Mouse (Mus musculus): ENCODE results near the gene Eif4enif1. TPM values are rescaled to one million over a fixed set of nuclear protein-coding genes. Genes with fewer than 3 reads are reported as not detected.
A peak's percentile ranks its signal among the peaks of the same experiment; 100 is the strongest.

Gene Eif4enif1
- polyA plus RNA-seq, 1 experiment from 2014 or later: 17.7 TPM

- peak overlapping the region; percentile 37 for H3K4me3 ChIP-seq (ENCODE audit: low read depth, low read length)
- no peaks in the 10 kb centered on the region for H3K36me3 ChIP-seq (ENCODE audit: insufficient read depth, low read length)
- no peak overlapping the region for H3K27ac ChIP-seq (ENCODE audit: low read length)
- H3K9me3 ChIP-seq (ENCODE audit: low read length): no peaks in the 10 kb centered on the region
- H3K9ac ChIP-seq (replicated peaks; ENCODE audit: low read depth): no peak overlapping the region
- DNase-seq (ENCODE audit: low spot score) (peak; percentile 58), ATAC-seq (no peak)
- TF ChIP-seq CTCF (IDR thresholded peaks at IDR 0.05) (no peak), EP300 (IDR thresholded peaks at IDR 0.05) (no peak)
- no peaks in the 10 kb centered on the region for H3K4me1 ChIP-seq (ENCODE audit: insufficient read depth, low read depth, low read length)
- 5% methylated on average over 16 of the region's 16 CpGs for WGBS
- peak overlapping the region; percentile 11 for H3K4me2 ChIP-seq (replicated peaks; ENCODE audit: low read depth, low read length)
- H3K27me3 ChIP-seq (replicated peaks; ENCODE audit: insufficient read depth, low read length): no peaks in the 10 kb centered on the region
Measured at GRCm38 (mm10) chr11:3201326-3202230, 614 bp upstream of the Eif4enif1 start.

DNA sequence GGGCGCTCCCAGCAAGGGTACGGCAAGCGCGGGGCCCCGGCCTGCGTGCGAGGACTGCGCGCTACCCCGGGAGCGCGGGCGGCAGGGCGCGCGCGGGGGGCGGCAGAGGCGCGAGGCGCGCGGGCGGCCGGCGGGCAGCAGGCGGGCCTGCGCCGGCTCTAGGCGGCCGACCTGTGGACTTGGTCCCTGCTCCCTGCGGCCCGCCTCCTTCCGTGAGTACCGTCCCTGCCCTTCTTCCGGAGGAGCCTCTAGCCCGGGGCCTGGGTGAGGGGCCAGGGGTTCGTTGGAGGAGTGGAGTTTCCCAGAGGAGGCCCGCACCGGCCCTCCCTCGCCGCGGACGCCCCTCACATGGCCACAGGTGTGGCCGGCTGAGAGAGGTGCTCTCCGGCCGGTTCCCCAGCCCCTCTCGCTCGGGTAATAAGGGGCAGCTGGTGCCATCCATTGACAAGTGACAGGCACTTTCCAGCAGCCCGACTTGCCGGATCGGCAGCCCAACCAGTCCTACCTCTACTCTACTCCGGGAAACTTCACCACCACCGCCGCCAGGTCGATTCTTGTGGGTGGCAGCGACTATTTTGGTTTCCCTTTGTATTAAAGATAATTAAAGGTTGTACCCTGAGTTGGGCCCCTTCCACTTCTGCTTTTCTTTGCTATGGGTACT, 719 bp downstream of the Eif4enif1 start:
- H3K4me3 ChIP-seq (ENCODE audit: low read depth, low read length): peak overlapping the region; percentile 37
- ATAC-seq (peak; percentile 60), DNase-seq (ENCODE audit: low spot score) (peak; percentile 83)
- peak overlapping the region; percentile 38 for H3K4me2 ChIP-seq (replicated peaks; ENCODE audit: low read depth, low read length)
- H3K4me1 ChIP-seq (ENCODE audit: insufficient read depth, low read depth, low read length): no peaks in the 10 kb centered on the region
- peak overlapping the region; percentile 21 for H3K27ac ChIP-seq (ENCODE audit: low read length)
- no peaks in the 10 kb centered on the region for H3K9me3 ChIP-seq (ENCODE audit: low read length)
- no peaks in the 10 kb centered on the region for H3K27me3 ChIP-seq (replicated peaks; ENCODE audit: insufficient read depth, low read length)
- under 1% methylated on average over 17 of the region's 57 CpGs for WGBS
- H3K36me3 ChIP-seq (ENCODE audit: insufficient read depth, low read length): no peaks in the 10 kb centered on the region
- no peak for TF ChIP-seq EP300 (IDR thresholded peaks at IDR 0.05)
- no peak for TF ChIP-seq CTCF (IDR thresholded peaks at IDR 0.05)
- H3K9ac ChIP-seq (replicated peaks; ENCODE audit: low read depth): peak overlapping the region; percentile 24

DNA sequence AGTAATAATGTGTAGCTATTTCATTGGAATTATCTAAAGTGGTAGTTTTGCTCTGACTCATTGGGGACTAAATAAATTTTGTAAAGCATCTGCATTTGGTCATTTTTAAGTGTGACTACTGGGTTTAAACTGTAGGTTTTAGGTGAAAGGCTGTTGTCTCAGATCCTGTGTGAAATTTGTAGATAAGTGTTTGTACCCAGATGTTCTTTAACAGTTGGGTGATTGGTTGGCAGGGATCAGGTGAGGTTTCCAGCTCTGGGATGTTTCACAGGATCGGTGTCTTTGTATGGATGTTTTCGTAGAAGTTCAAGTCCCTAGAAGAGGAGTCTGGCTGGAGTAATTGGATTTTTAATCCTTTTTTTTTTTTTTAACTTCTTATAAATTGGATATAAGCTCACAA, 1.6 kb downstream of the Eif4enif1 start:
- 77% methylated on average over 2 of the region's 2 CpGs for WGBS
- no peak overlapping the region for H3K4me3 ChIP-seq (ENCODE audit: low read depth, low read length)
- TF ChIP-seq EP300 (IDR thresholded peaks at IDR 0.05) (no peak), CTCF (IDR thresholded peaks at IDR 0.05) (no peak)
- no peak overlapping the region for H3K9ac ChIP-seq (replicated peaks; ENCODE audit: low read depth)
- no peak overlapping the region for H3K4me2 ChIP-seq (replicated peaks; ENCODE audit: low read depth, low read length)
- ATAC-seq (no peak), DNase-seq (ENCODE audit: low spot score) (no peak)
- no peaks in the 10 kb centered on the region for H3K36me3 ChIP-seq (ENCODE audit: insufficient read depth, low read length)
- H3K27ac ChIP-seq (ENCODE audit: low read length): no peak overlapping the region
- no peaks in the 10 kb centered on the region for H3K27me3 ChIP-seq (replicated peaks; ENCODE audit: insufficient read depth, low read length)
- no peaks in the 10 kb centered on the region for H3K4me1 ChIP-seq (ENCODE audit: insufficient read depth, low read depth, low read length)
- H3K9me3 ChIP-seq (ENCODE audit: low read length): no peaks in the 10 kb centered on the region

DNA sequence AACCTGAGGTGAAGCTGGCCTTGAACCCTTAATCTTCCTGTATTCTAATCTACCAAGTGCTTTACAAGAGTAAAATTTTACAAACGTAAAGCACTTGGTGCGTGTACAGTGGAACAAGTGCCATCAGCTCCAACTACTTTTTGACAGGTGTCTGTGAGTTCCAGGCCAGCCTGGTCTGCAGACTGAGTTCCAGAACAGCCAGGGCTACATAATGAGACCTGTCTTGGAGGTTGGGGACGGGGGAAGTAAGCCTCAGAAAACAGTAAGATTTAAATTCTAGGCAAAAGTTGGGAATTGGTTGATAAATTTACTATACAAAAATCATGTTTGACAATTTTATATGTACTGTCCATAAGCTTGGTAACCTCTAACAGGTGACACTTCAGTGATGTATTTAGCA, 3.0 kb downstream of the Eif4enif1 start:
- DNase-seq (ENCODE audit: low spot score): no peak
- H3K27ac ChIP-seq (ENCODE audit: low read length): no peak overlapping the region
- no peak for ATAC-seq
- 87% methylated on average over 3 of the region's 3 CpGs for WGBS
- TF ChIP-seq EP300 (IDR thresholded peaks at IDR 0.05) (no peak), CTCF (IDR thresholded peaks at IDR 0.05) (no peak)
- H3K4me2 ChIP-seq (replicated peaks; ENCODE audit: low read depth, low read length): no peak overlapping the region
- H3K4me3 ChIP-seq (ENCODE audit: low read depth, low read length): no peak overlapping the region
- H3K9ac ChIP-seq (replicated peaks; ENCODE audit: low read depth): no peak overlapping the region
- no peaks in the 10 kb centered on the region for H3K36me3 ChIP-seq (ENCODE audit: insufficient read depth, low read length)
- no peaks in the 10 kb centered on the region for H3K27me3 ChIP-seq (replicated peaks; ENCODE audit: insufficient read depth, low read length)
- no peaks in the 10 kb centered on the region for H3K4me1 ChIP-seq (ENCODE audit: insufficient read depth, low read depth, low read length)
- H3K9me3 ChIP-seq (ENCODE audit: low read length): no peaks in the 10 kb centered on the region

- H3K4me2 ChIP-seq (replicated peaks; ENCODE audit: low read depth, low read length): no peak overlapping the region
- no peak for ATAC-seq
- no peaks in the 10 kb centered on the region for H3K4me1 ChIP-seq (ENCODE audit: insufficient read depth, low read depth, low read length)
- WGBS: 95% methylated on average over 3 of the region's 3 CpGs
- no peaks in the 10 kb centered on the region for H3K9me3 ChIP-seq (ENCODE audit: low read length)
- H3K27ac ChIP-seq (ENCODE audit: low read length): no peak overlapping the region
- TF ChIP-seq CTCF (IDR thresholded peaks at IDR 0.05) (no peak), EP300 (IDR thresholded peaks at IDR 0.05) (no peak)
- no peak for DNase-seq (ENCODE audit: low spot score)
- no peak overlapping the region for H3K9ac ChIP-seq (replicated peaks; ENCODE audit: low read depth)
- no peaks in the 10 kb centered on the region for H3K36me3 ChIP-seq (ENCODE audit: insufficient read depth, low read length)
- H3K4me3 ChIP-seq (ENCODE audit: low read depth, low read length): no peak overlapping the region
- H3K27me3 ChIP-seq (replicated peaks; ENCODE audit: insufficient read depth, low read length): no peaks in the 10 kb centered on the region
Measured at GRCm38 (mm10) chr11:3206783-3207182, 4.6 kb downstream of the Eif4enif1 start.

GRCm38 (mm10) chr11:3212526-3212925, 10.3 kb downstream of the Eif4enif1 start:
- TF ChIP-seq CTCF (IDR thresholded peaks at IDR 0.05) (no peak), EP300 (IDR thresholded peaks at IDR 0.05) (no peak)
- H3K4me2 ChIP-seq (replicated peaks; ENCODE audit: low read depth, low read length): no peak overlapping the region
- H3K27ac ChIP-seq (ENCODE audit: low read length): no peak overlapping the region
- peaks cover 20% of the 10 kb centered on the region for H3K36me3 ChIP-seq (ENCODE audit: insufficient read depth, low read length)
- 71% methylated on average over 1 of the region's 1 CpGs for WGBS
- no peaks in the 10 kb centered on the region for H3K27me3 ChIP-seq (replicated peaks; ENCODE audit: insufficient read depth, low read length)
- no peak for ATAC-seq
- no peaks in the 10 kb centered on the region for H3K4me1 ChIP-seq (ENCODE audit: insufficient read depth, low read depth, low read length)
- no peak for DNase-seq (ENCODE audit: low spot score)
- H3K9me3 ChIP-seq (ENCODE audit: low read length): no peaks in the 10 kb centered on the region
- no peak overlapping the region for H3K9ac ChIP-seq (replicated peaks; ENCODE audit: low read depth)
- H3K4me3 ChIP-seq (ENCODE audit: low read depth, low read length): no peak overlapping the region
